Mouse (Mus musculus) heart, postnatal 0 days (tissue): ENCODE results near the gene Gse1. TPM values are rescaled to one million over a fixed set of nuclear protein-coding genes. Genes with fewer than 3 reads are reported as not detected.

Source experiments
- ATAC-seq: fragments of 200-750 bp; cut with Nextera tagmentation; 2 replicates; pipeline ENCODE4 v1.8.0; 2017; ENCODE audit warnings: low read depth, moderate number of reproducible peaks, moderate library complexity; ENCODE audit not compliant: insufficient read depth
- DNase-seq: peaks from one replicate; pipeline ENCODE4 v3.0.0-alpha.2; 2016; ENCODE audit warnings: low spot score
- H3K27ac ChIP-seq: fragments of 300-500 bp; sonication (generic); 2 replicates; pipeline ENCODE4 v1.5.1; 2014; ENCODE audit warnings: low read depth, mild to moderate bottlenecking
- H3K27me3 ChIP-seq: fragments of 300-500 bp; sonication (generic); 2 replicates; pipeline ENCODE4 v1.6.1; 2014; ENCODE audit warnings: low read length, mixed read lengths; ENCODE audit not compliant: control insufficient read depth, insufficient read depth
- H3K36me3 ChIP-seq: fragments of 300-500 bp; sonication (generic); replicated peaks from 2 replicates; pipeline ENCODE4 v1.6.1; 2014; ENCODE audit warnings: low read length, mixed read lengths; ENCODE audit not compliant: control insufficient read depth, insufficient read depth
- H3K4me1 ChIP-seq: fragments of 300-500 bp; sonication (generic); 2 replicates; pipeline ENCODE4 v1.6.1; 2014; ENCODE audit warnings: antibody characterized with exemption; ENCODE audit not compliant: control insufficient read depth, insufficient read depth
- H3K4me2 ChIP-seq: fragments of 300-500 bp; sonication (generic); 2 replicates; pipeline ENCODE4 v1.6.1; 2014; ENCODE audit warnings: low read depth, mild to moderate bottlenecking, low read length, moderate library complexity
- H3K4me3 ChIP-seq: fragments of 300-500 bp; sonication (generic); 2 replicates; pipeline ENCODE4 v1.5.1; 2014; ENCODE audit warnings: low read depth, low read length
- H3K9ac ChIP-seq: fragments of 300-500 bp; sonication (generic); replicated peaks from 2 replicates; pipeline ENCODE4 v1.6.1; 2014; ENCODE audit warnings: low read depth, low read length, mixed read lengths
- H3K9me3 ChIP-seq: fragments of 300-500 bp; sonication (generic); replicated peaks from 2 replicates; pipeline ENCODE4 v1.6.1; 2016; ENCODE audit warnings: low read length; ENCODE audit not compliant: control insufficient read depth
- CTCF ChIP-seq: IDR thresholded peaks from 2 replicates; pipeline ENCODE4 v1.5.1; 2016; ENCODE audit warnings: antibody characterized with exemption, control low read depth, low read depth
- EP300 ChIP-seq: IDR thresholded peaks from 2 replicates; pipeline ENCODE4 v1.6.1; 2016; ENCODE audit warnings: antibody characterized with exemption, low read depth
- WGBS: fragments of 180-500 bp; shearing (Covaris S2); extraction: QIAGEN DNeasy Blood & Tissue Kit; methylation state at CpG from one replicate; pipeline ENCODE4 v1.1.7; 2014; 5-methylcytosine and 5-hydroxymethylcytosine counted together
- polyA plus RNA-seq: library from polyadenylated mRNA; unstranded; fragments of >200 nt; fragmentation: Nextera tagmentation; extraction: Ambion mirVana; gene quantifications from 2 replicates; pipeline ENCODE4 v1.2.1, GENCODE M21; 2015
- total RNA-seq: library from RNA; depleted of rRNA; stranded (reverse); fragments of >200 nt; gene quantifications from 2 replicates; pipeline ENCODE4 v1.2.3, GENCODE M21; 2014; ENCODE audit warnings: low replicate concordance

Gse1 gene
- total and polyA plus RNA-seq, 2 experiments from 2014 or later = 5.4 to 18.7 TPM

- H3K36me3 ChIP-seq = no peaks in the 10 kb centered on the region
- H3K27me3 ChIP-seq = no peaks in the 10 kb centered on the region
- WGBS = 52% methylated on average over 5 of the region's 5 CpGs
- H3K4me3 ChIP-seq = no peak overlapping the region
- no peak overlapping the region for H3K4me2 ChIP-seq
- no peak for TF ChIP-seq CTCF
- TF ChIP-seq EP300 = no peak
- H3K27ac ChIP-seq = peak overlapping the region; percentile 11; the same call in 1 of the 2 replicates
- H3K9ac ChIP-seq = no peak overlapping the region
- DNase-seq = no peak
- no peaks in the 10 kb centered on the region for H3K9me3 ChIP-seq
- H3K4me1 ChIP-seq = peaks cover 31% of the 10 kb centered on the region
- ATAC-seq = no peak
These were observed 54.2 kb downstream of the Gse1 start for GRCm38 (mm10) chr8:120282465-120282864.

GRCm38 (mm10) chr8:120284265-120284664 lies 56.0 kb downstream of the Gse1 start:
- DNase-seq = no peak
- Histone ChIP-seq H3K9me3 (no peaks in the 10 kb centered on the region), H3K4me3 (no peak overlapping the region), H3K4me1 (peaks cover 35% of the 10 kb centered on the region), H3K27me3 (no peaks in the 10 kb centered on the region), H3K27ac (no peak overlapping the region), H3K9ac (no peak overlapping the region), H3K4me2 (no peak overlapping the region), H3K36me3 (no peaks in the 10 kb centered on the region)
- WGBS = 65% methylated on average over 9 of the region's 9 CpGs
- no peak for TF ChIP-seq CTCF
- TF ChIP-seq EP300 = no peak
- ATAC-seq = no peak

- no peaks in the 10 kb centered on the region for H3K36me3 ChIP-seq
- DNase-seq = peak; percentile 67
- H3K4me2 ChIP-seq = no peak overlapping the region
- TF ChIP-seq EP300 (no peak), CTCF (no peak)
- no peaks in the 10 kb centered on the region for H3K27me3 ChIP-seq
- 11% methylated on average over 3 of the region's 3 CpGs for WGBS
- H3K9ac ChIP-seq = no peak overlapping the region
- peak; percentile 30 for ATAC-seq
- no peak overlapping the region for H3K4me3 ChIP-seq
- peak overlapping the region; percentile 67 for H3K27ac ChIP-seq
- H3K9me3 ChIP-seq = no peaks in the 10 kb centered on the region
- H3K4me1 ChIP-seq = peaks cover 38% of the 10 kb centered on the region
These were observed 56.8 kb downstream of the Gse1 start for GRCm38 (mm10) chr8:120285033-120285432.

- ATAC-seq (no peak), DNase-seq (no peak)
- no peak overlapping the region for H3K9ac ChIP-seq
- no peaks in the 10 kb centered on the region for H3K9me3 ChIP-seq
- 84% methylated on average over 9 of the region's 9 CpGs for WGBS
- H3K27ac ChIP-seq = peak overlapping the region; percentile 67; the same call in 1 of the 2 replicates
- H3K4me2 ChIP-seq = no peak overlapping the region
- H3K36me3 ChIP-seq = no peaks in the 10 kb centered on the region
- no peaks in the 10 kb centered on the region for H3K27me3 ChIP-seq
- TF ChIP-seq EP300 = no peak
- no peak for TF ChIP-seq CTCF
- no peak overlapping the region for H3K4me3 ChIP-seq
- H3K4me1 ChIP-seq = peaks cover 46% of the 10 kb centered on the region
These were observed 57.6 kb downstream of the Gse1 start for GRCm38 (mm10) chr8:120285878-120286277.

- no peak overlapping the region for H3K4me3 ChIP-seq
- no peak overlapping the region for H3K9ac ChIP-seq
- peaks cover 53% of the 10 kb centered on the region for H3K4me1 ChIP-seq
- H3K36me3 ChIP-seq = no peaks in the 10 kb centered on the region
- no peaks in the 10 kb centered on the region for H3K27me3 ChIP-seq
- H3K9me3 ChIP-seq = no peaks in the 10 kb centered on the region
- no peak overlapping the region for H3K4me2 ChIP-seq
- DNase-seq = peak; percentile 74
- WGBS = 47% methylated on average over 21 of the region's 21 CpGs
- ATAC-seq = peak; percentile 7; the same call in 1 of the 2 replicates
- peak overlapping the region; percentile 95 for H3K27ac ChIP-seq
- TF ChIP-seq CTCF (peak; percentile 72), EP300 (no peak)
These were observed 60.1 kb downstream of the Gse1 start for GRCm38 (mm10) chr8:120288122-120288908.

GRCm38 (mm10) chr8:120289191-120289590 lies 60.9 kb downstream of the Gse1 start:
- no peaks in the 10 kb centered on the region for H3K27me3 ChIP-seq
- 59% methylated on average over 7 of the region's 7 CpGs for WGBS
- no peak for DNase-seq
- no peaks in the 10 kb centered on the region for H3K36me3 ChIP-seq
- no peaks in the 10 kb centered on the region for H3K9me3 ChIP-seq
- ATAC-seq = no peak
- H3K4me3 ChIP-seq = no peak overlapping the region
- H3K27ac ChIP-seq = peak overlapping the region; percentile 95
- peaks cover 59% of the 10 kb centered on the region for H3K4me1 ChIP-seq
- TF ChIP-seq EP300 (no peak), CTCF (no peak)
- H3K4me2 ChIP-seq = no peak overlapping the region
- H3K9ac ChIP-seq = no peak overlapping the region; the same call in 1 of the 2 replicates
